Mouse (Mus musculus) midbrain, postnatal 0 days (tissue): ENCODE data around the gene Odaph. TPM values are rescaled to one million over a fixed set of nuclear protein-coding genes. Genes with fewer than 3 reads are reported as not detected.

Source experiments
- ATAC-seq: fragments of 200-750 bp; cut with Nextera tagmentation; 2 replicates; pipeline ENCODE4 v1.8.0; 2017; ENCODE audit warnings: moderate number of reproducible peaks, mild to moderate bottlenecking, moderate TSS enrichment, moderate library complexity; ENCODE audit not compliant: low FRiP score
- DNase-seq: peaks from one replicate; pipeline ENCODE4 v3.0.0-alpha.2; 2015; ENCODE audit warnings: low spot score
- H3K27ac ChIP-seq: fragments of 300-500 bp; sonication (generic); 2 replicates; pipeline ENCODE4 v1.5.1; 2014; ENCODE audit warnings: low read depth, mild to moderate bottlenecking, low read length, mixed read lengths
- H3K27me3 ChIP-seq: fragments of 300-500 bp; sonication (generic); 2 replicates; pipeline ENCODE4 v1.6.1; 2014; ENCODE audit warnings: low read length, control low read depth, mixed read lengths; ENCODE audit not compliant: insufficient read depth
- H3K36me3 ChIP-seq: fragments of 300-500 bp; sonication (generic); 2 replicates; pipeline ENCODE4 v1.6.1; 2014; ENCODE audit warnings: low read length, control low read depth, mixed read lengths; ENCODE audit not compliant: insufficient read depth
- H3K4me1 ChIP-seq: fragments of 300-500 bp; sonication (generic); 2 replicates; pipeline ENCODE4 v1.6.1; 2014; ENCODE audit warnings: mild to moderate bottlenecking, control low read depth, antibody characterized with exemption, low read length, mixed read lengths; ENCODE audit not compliant: insufficient read depth
- H3K4me2 ChIP-seq: fragments of 300-500 bp; sonication (generic); 2 replicates; pipeline ENCODE4 v1.6.1; 2014; ENCODE audit warnings: low read depth, mild to moderate bottlenecking, low read length, mixed read lengths; ENCODE audit not compliant: poor library complexity, severe bottlenecking
- H3K4me3 ChIP-seq: fragments of 300-500 bp; sonication (generic); 2 replicates; pipeline ENCODE4 v1.5.1; 2014; ENCODE audit warnings: low read depth, mild to moderate bottlenecking, low read length, moderate library complexity
- H3K9ac ChIP-seq: fragments of 300-500 bp; sonication (generic); replicated peaks from 2 replicates; pipeline ENCODE4 v1.6.1; 2014; ENCODE audit warnings: mild to moderate bottlenecking, low read length, moderate library complexity, mixed read lengths; ENCODE audit not compliant: poor library complexity, severe bottlenecking
- H3K9me3 ChIP-seq: fragments of 300-500 bp; sonication (generic); 2 replicates; pipeline ENCODE4 v1.6.1; 2016; ENCODE audit warnings: low read length, control low read depth
- CTCF ChIP-seq: IDR thresholded peaks from 2 replicates; pipeline ENCODE4 v1.5.1; 2016; ENCODE audit warnings: antibody characterized with exemption, mild to moderate bottlenecking
- WGBS: fragments of 180-500 bp; shearing (Covaris S2); extraction: QIAGEN DNeasy Blood & Tissue Kit; methylation state at CpG from one replicate; pipeline ENCODE4 v1.1.7; 2014; 5-methylcytosine and 5-hydroxymethylcytosine counted together
- polyA plus RNA-seq: library from polyadenylated mRNA; unstranded; fragments of >200 nt; fragmentation: Nextera tagmentation; extraction: Ambion mirVana; gene quantifications from 2 replicates; pipeline ENCODE4 v1.2.1, GENCODE M21; 2015
- total RNA-seq: library from RNA; depleted of rRNA; stranded (reverse); fragments of >200 nt; gene quantifications from 2 replicates; pipeline ENCODE4 v1.2.3, GENCODE M21; 2014; rRNA removed

Gene Odaph
- total and polyA plus RNA-seq, 2 experiments from 2014 or later, result 0.35 to 0.55 TPM

DNA sequence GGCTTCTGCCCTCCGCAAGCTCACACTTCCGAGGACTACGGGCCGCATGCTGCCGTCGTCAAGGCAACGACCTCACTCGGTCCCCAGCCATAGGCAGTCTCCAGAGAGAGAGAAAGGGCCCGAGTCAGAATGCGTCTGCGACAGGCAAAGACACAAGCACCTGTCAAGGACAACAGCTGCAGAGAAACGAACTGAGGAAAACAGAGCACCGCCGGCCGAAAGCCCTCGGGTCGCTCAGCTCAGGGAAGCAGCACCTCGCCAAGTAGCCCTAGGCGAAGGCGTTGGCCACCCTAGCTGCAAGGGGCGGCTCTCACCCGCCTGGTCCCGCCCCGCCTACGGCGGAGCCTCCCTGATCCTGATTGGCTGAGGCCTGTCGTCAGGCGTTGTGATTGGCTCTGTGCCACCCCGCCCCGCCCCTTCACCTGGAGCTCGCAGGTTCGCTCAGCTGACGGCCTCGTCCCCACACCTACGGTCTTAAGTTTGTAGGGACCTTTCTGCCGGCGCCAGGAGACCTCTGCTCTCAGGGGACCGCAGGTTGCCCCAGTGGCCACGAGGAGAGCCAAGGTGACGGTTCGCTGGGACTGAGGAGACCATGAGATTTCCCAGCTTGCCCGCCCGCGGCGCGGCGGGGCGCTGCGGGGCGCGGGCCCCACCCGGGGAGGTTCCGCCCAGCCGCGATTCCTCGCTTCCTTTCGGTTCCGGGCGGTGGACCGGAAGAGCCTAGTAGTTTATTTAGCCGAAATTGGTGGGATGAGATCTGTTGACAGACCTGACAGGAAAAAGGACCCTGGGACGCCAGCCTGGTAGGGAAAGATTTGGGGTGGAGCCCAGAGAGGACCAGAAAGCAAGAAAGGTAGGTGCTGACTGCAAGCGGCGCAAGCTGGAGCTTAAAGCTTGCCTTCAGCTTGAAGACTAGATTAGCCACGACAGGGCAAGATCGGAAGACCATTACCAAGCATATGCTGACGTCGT, 55.4 kb downstream of the Odaph start:
- under 1% methylated on average over 68 of the region's 68 CpGs for WGBS
- ATAC-seq (peak; percentile 99), DNase-seq (peak; percentile 92)
- Histone ChIP-seq H3K4me1 (0 out of 2 replicates have a peak, but pooled peaks cover 2% of the 10 kb centered on the region), H3K27ac (peak overlapping the region; percentile 75), H3K9me3 (no peaks in the 10 kb centered on the region), H3K36me3 (no peaks in the 10 kb centered on the region), H3K4me2 (peak overlapping the region; percentile 83), H3K4me3 (peak overlapping the region; percentile 65), H3K27me3 (no peaks in the 10 kb centered on the region), H3K9ac (peak overlapping the region; percentile 75)
- no peak for TF ChIP-seq CTCF

DNA sequence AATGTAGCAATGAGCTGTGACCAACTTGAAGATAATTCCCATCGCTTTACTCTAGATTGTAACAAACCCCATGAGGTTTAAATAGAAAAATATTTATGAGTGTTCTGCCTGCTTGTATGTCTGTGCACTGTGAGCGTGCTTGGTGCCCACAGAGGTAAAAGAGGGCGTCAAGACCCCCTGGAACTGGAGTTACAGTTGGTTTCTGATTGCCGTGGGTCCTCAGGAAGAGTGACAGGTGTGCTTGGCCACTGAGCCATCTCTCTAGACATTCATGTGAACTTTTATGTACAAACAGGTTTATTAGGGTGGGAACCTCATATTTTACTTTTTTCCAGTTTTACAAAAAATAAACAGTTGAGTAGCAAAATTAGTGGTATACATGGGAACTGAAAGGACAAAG, 56.5 kb downstream of the Odaph start, which contains the start of gene Cdkl2:
Gene Cdkl2 (minus strand): TSS at position 101 of the 400 bp plus-strand sequence.
- Histone ChIP-seq H3K9ac (peak within 1 kb of the TSS; percentile 75), H3K27me3 (no peaks in the 10 kb centered on the region), H3K4me2 (peak within 1 kb of the TSS; percentile 83), H3K4me1 (0 out of 2 replicates have a peak, but pooled peaks cover 2% of the 10 kb centered on the region), H3K36me3 (no peaks in the 10 kb centered on the region), H3K27ac (peak within 1 kb of the TSS; percentile 75), H3K9me3 (no peaks in the 10 kb centered on the region), H3K4me3 (peak within 1 kb of the TSS; percentile 65)
- no peak for TF ChIP-seq CTCF
- no peak for ATAC-seq
- WGBS, result 79% methylated on average over 4 of the region's 4 CpGs
- DNase-seq, result no peak

Other genes starting within 250 kb of the Odaph start
- 36.2 and 42.7 TPM in 2 replicates for gene Rchy1, start 24.4 kb upstream of the Odaph start, total RNA-seq
- 66.8 and 67.5 TPM in 2 replicates for gene Rchy1, start 24.4 kb upstream of the Odaph start, polyA plus RNA-seq
- 20.3 and 26.1 TPM in 2 replicates for gene Cdkl2, start 56.4 kb downstream of the Odaph start, total RNA-seq
- 32.4 and 33.8 TPM in 2 replicates for gene Cdkl2, start 56.4 kb downstream of the Odaph start, polyA plus RNA-seq
- 167 and 221 TPM in 2 replicates for gene G3bp2, start 96.2 kb downstream of the Odaph start, total RNA-seq
- 280 and 303 TPM in 2 replicates for gene G3bp2, start 96.2 kb downstream of the Odaph start, polyA plus RNA-seq
- gene Uso1, start 150.5 kb downstream of the Odaph start, total RNA-seq, result 22.4 and 23.6 TPM in 2 replicates
- gene Uso1, start 150.5 kb downstream of the Odaph start, polyA plus RNA-seq, result 25.9 and 27.0 TPM in 2 replicates
- gene U90926, start 227.9 kb downstream of the Odaph start, total RNA-seq, result not detected in 2 replicates
- not detected in 2 replicates for gene U90926, start 227.9 kb downstream of the Odaph start, polyA plus RNA-seq